Mouse (Mus musculus): ENCODE measurements around the gene Grk2.

DNA sequence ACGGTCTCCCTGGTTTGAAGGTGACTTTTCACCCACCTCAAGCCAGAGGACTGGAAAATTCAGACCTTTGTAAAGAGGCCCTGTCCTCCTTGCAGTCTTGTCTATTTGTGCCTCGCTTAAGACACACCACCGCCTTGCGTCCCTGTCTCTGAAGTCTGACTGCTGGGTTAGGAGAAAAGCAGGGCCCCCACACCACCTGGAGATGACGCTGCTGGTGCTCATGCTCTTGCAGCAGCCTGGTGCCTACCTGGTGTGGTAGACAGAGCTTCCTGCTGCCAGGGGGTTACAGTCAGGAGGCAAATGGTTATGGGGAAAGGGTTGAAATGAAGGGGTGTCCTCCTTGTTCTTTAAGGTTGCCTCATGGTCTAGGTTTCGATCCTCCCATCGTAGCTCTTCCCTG lies 51.8 kb downstream of the Grk2 start:
- TF ChIP-seq POLR2A (IDR thresholded peaks at IDR 0.05; ENCODE audit: borderline replicate concordance, extremely low read depth, low read depth, low read length) (no peak), CTCF (IDR thresholded peaks at IDR 0.05; ENCODE audit: insufficient read depth, low read length) (no peak)
